Mouse (Mus musculus) E14TG2a.4 (cell line): ENCODE measurements around the gene 4930467E23Rik.
"Not testable (repeated sequence)": the region's sequence is repeated elsewhere in the genome, so short reads cannot be mapped to it uniquely, and the experiment has no call there.

Experiments
- CTCF ChIP-seq: conservative IDR thresholded peaks from 2 replicates; pipeline ENCODE4 v1.5.1; 2014; ENCODE audit warnings: low read length
- POU5F1 ChIP-seq: IDR thresholded peaks from 2 replicates; pipeline ENCODE4 v1.6.1; 2014; ENCODE audit warnings: low read length, borderline replicate concordance

DNA sequence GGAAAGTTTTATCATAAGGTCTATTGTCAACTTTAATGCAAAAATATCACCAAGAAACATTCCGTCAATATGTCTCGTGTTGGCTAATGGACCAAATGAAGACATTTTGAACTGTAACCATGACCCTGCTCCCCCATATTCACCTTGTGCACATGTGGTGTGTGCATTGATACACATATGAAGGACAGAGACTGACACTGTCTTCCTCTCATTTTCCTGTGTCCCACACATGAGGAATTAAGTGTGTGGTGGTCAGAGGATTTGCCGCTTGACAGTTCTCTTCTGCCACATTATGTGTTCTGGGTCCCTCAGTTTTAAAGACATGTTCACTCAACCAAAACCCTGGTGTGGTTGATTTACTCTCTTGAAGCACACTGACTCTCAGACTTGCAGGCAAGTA is 11.5 kb upstream of the 4930467E23Rik start:
- TF ChIP-seq CTCF, POU5F1: not testable (repeated sequence)
